Comparison of ENCODE assay signal across 9 mouse cellular contexts in the genomic region with DNA sequence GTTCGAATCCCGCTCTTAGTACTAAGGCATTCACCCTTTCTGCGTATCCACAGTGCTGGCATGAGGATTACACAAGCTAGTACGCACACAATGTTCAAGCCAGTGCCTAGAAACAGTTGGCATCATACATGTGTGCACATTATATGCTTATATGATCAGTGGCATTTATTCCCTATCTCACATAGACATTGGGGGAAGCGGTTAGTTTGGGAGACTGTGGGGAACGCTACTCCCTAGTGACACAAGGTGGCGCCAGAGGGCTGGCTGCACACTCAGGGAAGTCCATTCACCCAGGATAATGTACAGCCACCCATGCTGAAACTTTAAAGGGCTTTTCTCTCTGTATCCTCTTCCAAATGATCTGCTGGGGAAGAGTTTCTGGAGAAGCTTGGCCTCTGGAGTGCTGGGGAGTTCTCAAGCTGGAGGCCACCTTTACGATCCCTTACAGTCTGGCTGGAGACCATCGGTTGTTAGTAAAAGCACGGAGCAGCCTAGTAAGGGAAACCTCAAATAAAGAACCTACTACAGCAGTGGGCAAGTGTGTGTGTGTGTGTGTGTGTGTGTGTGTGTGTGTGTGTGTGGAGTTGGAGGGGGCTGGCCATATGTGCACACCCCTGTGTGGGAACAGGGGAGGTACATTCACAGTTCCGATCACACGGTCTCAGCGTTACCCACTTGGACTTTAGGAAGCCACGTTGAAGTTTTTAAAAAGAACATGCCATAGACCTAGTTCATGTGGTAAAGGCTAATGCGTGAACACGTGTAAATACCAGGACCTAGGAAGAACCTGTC.
DNase-seq lines count a peak whose midpoint lies in the region; ATAC-seq and TF ChIP-seq lines count a peak whose summit lies in the region.
"Had no signal": no experiment of that assay in that cellular context is flagged by ENCODE, and none has a peak within 500 bp of the region (broad histone marks: within the 10 kb centered on the region; RNA-seq: fewer than 3 reads in every experiment).

No protein-coding gene starts in this region.

- no peaks in the 10 kb centered on the region for H3K4me1 ChIP-seq in intestine, embryonic 16.5 days (ENCODE audit: control insufficient read depth, insufficient read depth, low read length)
- H3K4me1 ChIP-seq in midbrain, embryonic 10.5 days: no peaks in the 10 kb centered on the region
- no peaks in the 10 kb centered on the region for H3K4me1 ChIP-seq in small intestine, adult 2 months (ENCODE audit: control insufficient read depth, insufficient read depth, insufficient read length, low read length)
- H3K4me1 ChIP-seq: liver, embryonic 15.5 days had no signal

- H3K9me3 ChIP-seq in intestine, embryonic 16.5 days (ENCODE audit: control insufficient read depth, low read length): no peaks in the 10 kb centered on the region
- no peaks in the 10 kb centered on the region for H3K9me3 ChIP-seq in midbrain, embryonic 10.5 days (replicated peaks)
- H3K9me3 ChIP-seq: liver, embryonic 15.5 days had no signal

- no peak overlapping the region for H3K9ac ChIP-seq in intestine, embryonic 16.5 days (ENCODE audit: low read depth, low read length)
- H3K9ac ChIP-seq: liver, embryonic 15.5 days had no signal

- peaks cover 6% of the 10 kb centered on the region; the same call in 1 of the 2 replicates for H3K36me3 ChIP-seq in intestine, embryonic 16.5 days (ENCODE audit: control insufficient read depth, insufficient read depth, low read length)
- peaks cover 21% of the 10 kb centered on the region for H3K36me3 ChIP-seq in midbrain, embryonic 10.5 days
- H3K36me3 ChIP-seq in small intestine, adult 2 months (ENCODE audit: control insufficient read depth, insufficient read depth, low read length): no peaks in the 10 kb centered on the region
- H3K36me3 ChIP-seq: liver, embryonic 15.5 days had no signal

- 76% methylated on average over 16 of the region's 16 CpGs for WGBS in intestine, embryonic 16.5 days
- WGBS in midbrain, embryonic 10.5 days: 81% methylated on average over 16 of the region's 16 CpGs
- WGBS in small intestine, adult 2 months: 77% methylated on average over 16 of the region's 16 CpGs

- ATAC-seq in intestine, embryonic 16.5 days: peak; percentile 28

- peak; percentile 47; the same call in 1 of the 2 replicates for TF ChIP-seq CTCF in small intestine, adult 2 months (IDR thresholded peaks at IDR 0.05; ENCODE audit: extremely low read depth, insufficient read length, insufficient replicate concordance, low read depth, low read length)

- no peak overlapping the region for H3K4me2 ChIP-seq in intestine, embryonic 16.5 days (ENCODE audit: low read depth, low read length)
- H3K4me2 ChIP-seq: liver, embryonic 15.5 days had no signal

- H3K4me3 ChIP-seq in intestine, embryonic 16.5 days (ENCODE audit: low read length): no peak overlapping the region
- no peak overlapping the region for H3K4me3 ChIP-seq in midbrain, embryonic 10.5 days
- H3K4me3 ChIP-seq in small intestine, adult 2 months (ENCODE audit: low read depth, low read length): no peak overlapping the region
- H3K4me3 ChIP-seq: liver, embryonic 15.5 days had no signal

- H3K27me3 ChIP-seq in intestine, embryonic 16.5 days (replicated peaks; ENCODE audit: control insufficient read depth, insufficient read depth, low read length): no peaks in the 10 kb centered on the region
- H3K27me3 ChIP-seq in midbrain, embryonic 10.5 days (ENCODE audit: low read depth, poor library complexity, severe bottlenecking): no peaks in the 10 kb centered on the region
- no peaks in the 10 kb centered on the region for H3K27me3 ChIP-seq in small intestine, adult 2 months (ENCODE audit: control insufficient read depth, insufficient read depth, low read length)
- H3K27me3 ChIP-seq: liver, embryonic 15.5 days had no signal

- TF ChIP-seq POLR2A in small intestine, adult 2 months (IDR thresholded peaks at IDR 0.05; ENCODE audit: low read depth, low read length): no peak

- H3K27ac ChIP-seq in intestine, embryonic 16.5 days (ENCODE audit: low read length): no peak overlapping the region
- no peak overlapping the region for H3K27ac ChIP-seq in midbrain, embryonic 10.5 days (replicated peaks)
- no peak overlapping the region for H3K27ac ChIP-seq in small intestine, adult 2 months (ENCODE audit: insufficient read depth, low read depth, low read length)
- H3K27ac ChIP-seq: liver, embryonic 15.5 days had no signal

- peak; percentile 87 for DNase-seq in heart, adult 11 months
- no peak for DNase-seq in heart, postnatal 25 days (ENCODE audit: low spot score)
- peak; percentile 85 to 88 for DNase-seq in cerebellum, postnatal 14 days
- DNase-seq in frontal cortex, postnatal 36 days (ENCODE audit: low spot score in 2 of 2): peak; percentile 63 to 71
- peak; percentile 54 to 64 for DNase-seq in left cerebral cortex, postnatal 10 days (ENCODE audit: extremely low spot score in 1 of 2, low spot score in 2 of 2)
- peak; percentile 67 for DNase-seq in midbrain, embryonic 10.5 days (ENCODE audit: low spot score)

- intact Hi-C loops in heart, postnatal 25 days (cut with DNase I): loop anchor here (1.0 kb wide), 1 partner anchor 304 kb away; no protein-coding TSS in a partner anchor
- intact Hi-C loops in left cerebral cortex, postnatal 10 days (cut with DNase I): loop anchor here (5.0 to 10.0 kb wide), 2 partner anchors 1010 to 1243 kb away; no protein-coding TSS in a partner anchor
